Mouse (Mus musculus) hindbrain, embryonic 14.5 days (tissue): ENCODE data around the gene BC049715. TPM values are rescaled to one million over a fixed set of nuclear protein-coding genes. Genes with fewer than 3 reads are reported as not detected.
"Not testable (repeated sequence)": the region's sequence is repeated elsewhere in the genome, so short reads cannot be mapped to it uniquely, and the experiment has no call there.

Source experiments
- ATAC-seq: fragments of 200-750 bp; cut with Nextera tagmentation; 2 replicates; pipeline ENCODE4 v1.8.0; 2017; ENCODE audit warnings: moderate number of reproducible peaks, mild to moderate bottlenecking, moderate TSS enrichment, moderate library complexity; ENCODE audit not compliant: low FRiP score
- DNase-seq: peaks from one replicate; pipeline ENCODE4 v3.0.0-alpha.2; 2015; ENCODE audit warnings: low spot score
- H3K27ac ChIP-seq: fragments of 300-500 bp; sonication (generic); 2 replicates; pipeline ENCODE4 v1.5.1; 2014; ENCODE audit warnings: mild to moderate bottlenecking, moderate library complexity
- H3K27me3 ChIP-seq: fragments of 300-500 bp; sonication (generic); 2 replicates; pipeline ENCODE4 v1.6.1; 2014; ENCODE audit warnings: mild to moderate bottlenecking, low read length, mixed read lengths; ENCODE audit not compliant: control insufficient read depth, insufficient read depth
- H3K36me3 ChIP-seq: fragments of 300-500 bp; sonication (generic); replicated peaks from 2 replicates; pipeline ENCODE4 v1.6.1; 2014; ENCODE audit not compliant: control insufficient read depth, insufficient read depth
- H3K4me1 ChIP-seq: fragments of 300-500 bp; sonication (generic); replicated peaks from 2 replicates; pipeline ENCODE4 v1.6.1; 2014; ENCODE audit warnings: antibody characterized with exemption, low read length, mixed read lengths; ENCODE audit not compliant: control insufficient read depth, insufficient read depth
- H3K4me2 ChIP-seq: fragments of 300-500 bp; sonication (generic); replicated peaks from 2 replicates; pipeline ENCODE4 v1.6.1; 2014; ENCODE audit warnings: mild to moderate bottlenecking, moderate library complexity
- H3K4me3 ChIP-seq: fragments of 300-500 bp; sonication (generic); replicated peaks from 2 replicates; pipeline ENCODE4 v1.5.1; 2014; ENCODE audit warnings: mild to moderate bottlenecking, low read length
- H3K9ac ChIP-seq: fragments of 300-500 bp; sonication (generic); 2 replicates; pipeline ENCODE4 v1.6.1; 2014
- H3K9me3 ChIP-seq: fragments of 300-500 bp; sonication (generic); 2 replicates; pipeline ENCODE4 v1.6.1; 2016; ENCODE audit warnings: low read length; ENCODE audit not compliant: control insufficient read depth
- WGBS: fragments of 180-500 bp; shearing (Covaris S2); extraction: QIAGEN DNeasy Blood & Tissue Kit; methylation state at CpG from one replicate; pipeline ENCODE4 v1.1.7; 2014; 5-methylcytosine and 5-hydroxymethylcytosine counted together
- polyA plus RNA-seq: library from polyadenylated mRNA; unstranded; fragments of >200 nt; fragmentation: Nextera tagmentation; extraction: Ambion mirVana; gene quantifications from 2 replicates; pipeline ENCODE4 v1.2.1, GENCODE M21; 2014

The BC049715 gene
- polyA plus RNA-seq, 1 experiment from 2014 or later = 2.0 TPM

DNA sequence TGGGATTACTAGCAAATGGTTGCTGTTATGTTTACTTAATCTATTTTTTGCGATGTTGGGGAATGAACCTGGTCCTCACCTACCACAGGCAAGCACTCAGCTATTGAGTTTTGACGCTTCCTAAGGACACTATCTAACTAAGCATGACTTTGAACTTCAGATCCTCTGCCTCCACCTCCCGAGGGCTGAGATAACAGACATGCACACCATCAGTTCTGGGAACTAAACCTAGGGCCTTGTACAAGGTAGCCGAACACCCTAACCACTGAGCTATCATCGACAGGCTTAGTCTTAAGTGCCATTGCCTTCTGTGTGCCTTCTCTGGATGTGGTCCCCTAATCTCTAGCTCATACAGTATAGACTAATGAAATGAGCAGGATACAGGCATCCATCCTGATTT, 37.9 kb downstream of the BC049715 start:
- WGBS = 93% methylated on average over 5 of the region's 5 CpGs
- Histone ChIP-seq H3K4me3 (no peak overlapping the region), H3K4me1 (no peaks in the 10 kb centered on the region), H3K27me3 (no peaks in the 10 kb centered on the region), H3K36me3 (no peaks in the 10 kb centered on the region), H3K9me3 (no peaks in the 10 kb centered on the region), H3K27ac (no peak overlapping the region), H3K9ac (no peak overlapping the region), H3K4me2 (no peak overlapping the region)
- DNase-seq = no peak
- ATAC-seq = no peak

DNA sequence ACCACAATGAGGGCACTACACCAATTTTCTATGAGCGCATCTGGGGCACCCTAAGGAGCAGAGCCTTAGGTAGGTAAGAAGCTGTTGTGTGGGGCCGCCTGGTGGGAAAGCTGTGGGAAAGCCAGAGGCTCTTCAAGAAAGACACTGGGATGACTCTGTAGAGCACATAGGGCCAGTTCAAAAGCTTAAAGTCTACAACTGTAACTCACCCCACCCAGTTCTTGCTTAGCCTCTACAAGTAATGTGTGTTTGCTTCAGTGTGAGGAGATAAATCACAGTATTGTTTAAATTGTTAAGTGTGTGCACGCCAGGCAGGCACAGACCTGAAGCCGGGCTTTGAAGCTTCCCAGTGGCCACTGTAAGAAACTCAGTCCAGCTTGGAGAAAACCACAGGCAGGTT, 38.7 kb downstream of the BC049715 start:
- no peak overlapping the region for H3K27ac ChIP-seq
- H3K36me3 ChIP-seq = no peaks in the 10 kb centered on the region
- ATAC-seq (no peak), DNase-seq (no peak)
- H3K4me1 ChIP-seq = no peaks in the 10 kb centered on the region
- 92% methylated on average over 4 of the region's 4 CpGs for WGBS
- H3K9ac ChIP-seq = no peak overlapping the region
- no peaks in the 10 kb centered on the region for H3K9me3 ChIP-seq
- no peaks in the 10 kb centered on the region for H3K27me3 ChIP-seq
- no peak overlapping the region for H3K4me2 ChIP-seq
- H3K4me3 ChIP-seq = no peak overlapping the region

DNA sequence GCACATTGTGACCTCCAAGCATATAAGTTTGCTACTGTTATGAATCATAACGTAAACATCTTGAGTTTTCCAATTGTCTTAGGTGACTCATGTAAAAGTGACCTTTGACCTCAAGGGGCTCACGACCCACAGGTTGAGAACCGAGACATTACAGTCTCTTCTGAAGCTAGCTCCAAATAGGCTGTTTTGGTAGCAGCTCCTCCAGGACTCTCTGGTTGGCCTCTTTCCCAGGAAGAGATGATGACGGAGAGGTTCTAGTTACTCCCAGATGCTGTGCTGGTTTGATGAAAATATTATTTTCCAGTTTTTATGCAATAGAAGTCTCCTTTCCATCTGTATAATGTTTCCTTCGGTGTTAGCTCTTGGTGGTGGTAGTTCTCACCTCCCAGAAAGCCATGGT, 41.5 kb downstream of the BC049715 start:
- no peak overlapping the region for H3K4me3 ChIP-seq
- no peaks in the 10 kb centered on the region for H3K27me3 ChIP-seq
- H3K4me2 ChIP-seq = no peak overlapping the region
- H3K9me3 ChIP-seq = no peaks in the 10 kb centered on the region
- no peak overlapping the region for H3K9ac ChIP-seq
- H3K4me1 ChIP-seq = no peaks in the 10 kb centered on the region
- no peak overlapping the region for H3K27ac ChIP-seq
- H3K36me3 ChIP-seq = no peaks in the 10 kb centered on the region
- 87% methylated on average over 5 of the region's 5 CpGs for WGBS
- DNase-seq (no peak), ATAC-seq (no peak)

DNA sequence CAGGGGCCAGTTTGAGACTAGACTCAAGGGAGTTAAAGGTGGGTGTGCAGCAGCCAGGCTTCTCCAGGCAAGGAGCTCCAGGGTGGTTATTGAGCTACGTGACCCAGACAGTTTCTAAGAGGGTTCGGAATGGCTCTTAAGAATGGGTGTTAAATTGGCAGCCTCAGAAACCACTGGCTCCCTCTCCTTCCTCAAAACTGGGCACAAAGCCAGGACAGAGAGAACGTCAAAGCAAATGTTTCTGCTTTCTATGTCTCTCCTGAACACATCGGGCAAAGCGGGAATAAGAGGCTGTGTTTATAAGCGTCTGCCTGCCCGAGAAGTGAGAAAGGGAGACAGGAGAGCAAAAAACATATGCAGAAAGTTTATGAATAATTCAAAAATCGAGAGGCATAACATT, 47.2 kb downstream of the BC049715 start:
- ATAC-seq (no peak), DNase-seq (no peak)
- WGBS = 43% methylated on average over 8 of the region's 8 CpGs
- Histone ChIP-seq H3K4me3 (no peak overlapping the region), H3K4me1 (peaks cover 4% of the 10 kb centered on the region; the same call in 1 of the 2 replicates), H3K27me3 (no peaks in the 10 kb centered on the region), H3K27ac (no peak overlapping the region), H3K36me3 (no peaks in the 10 kb centered on the region), H3K9ac (no peak overlapping the region), H3K9me3 (no peaks in the 10 kb centered on the region), H3K4me2 (no peak overlapping the region)

DNA sequence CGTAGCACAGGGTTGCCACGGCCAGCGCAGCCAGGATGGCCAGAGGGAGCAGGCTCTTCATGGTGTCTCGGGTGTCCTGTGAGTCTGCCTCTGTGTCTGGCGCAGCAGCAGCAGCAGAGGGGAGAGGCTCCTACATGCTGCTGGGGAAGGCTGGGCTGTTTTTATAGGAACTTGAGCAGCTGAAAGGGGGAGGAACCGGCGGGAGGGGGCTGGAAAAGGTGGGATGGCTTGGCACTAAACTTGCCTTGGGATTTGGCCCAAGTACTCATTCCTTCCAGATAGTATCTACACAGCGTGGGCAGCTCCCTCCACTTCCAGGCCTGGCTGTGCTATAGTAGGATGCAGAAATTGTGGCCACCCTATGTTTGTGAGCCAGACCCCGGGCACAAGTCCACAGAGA, 48.2 kb downstream of the BC049715 start, which contains the start of gene Mgp:
Gene Mgp (minus strand): TSS at position 154 of the 400 bp plus-strand sequence.
- Histone ChIP-seq H3K27ac (no peak within 1 kb of the TSS), H3K36me3 (no peaks in the 10 kb centered on the region), H3K4me1 (peaks cover 4% of the 10 kb centered on the region; the same call in 1 of the 2 replicates), H3K4me2 (no peak within 1 kb of the TSS), H3K4me3 (no peak within 1 kb of the TSS), H3K9ac (no peak within 1 kb of the TSS), H3K27me3 (no peaks in the 10 kb centered on the region), H3K9me3 (no peaks in the 10 kb centered on the region)
- ATAC-seq (no peak), DNase-seq (no peak)
- 58% methylated on average over 9 of the region's 9 CpGs for WGBS

DNA sequence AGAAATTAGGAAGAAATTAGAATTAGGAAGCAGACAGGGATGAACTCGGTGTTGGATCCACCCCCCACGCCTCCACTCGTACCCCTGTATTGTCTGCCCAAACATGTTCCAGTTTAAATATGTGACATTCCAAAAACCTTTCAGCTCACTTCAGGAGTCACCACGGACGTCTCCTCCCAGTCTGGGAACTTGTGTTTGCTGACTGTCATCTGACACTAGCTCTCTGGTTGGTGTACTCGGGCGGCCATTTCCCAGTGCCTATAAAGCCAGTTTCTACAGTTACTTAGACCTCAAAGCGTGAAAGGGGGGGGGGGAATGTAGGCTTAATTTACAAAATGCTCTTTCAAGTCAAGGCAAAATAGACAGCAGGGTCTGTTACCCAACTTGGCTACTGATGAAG, 54.3 kb downstream of the BC049715 start:
- Histone ChIP-seq H3K27ac (no peak overlapping the region), H3K9me3 (no peaks in the 10 kb centered on the region), H3K4me1 (no peaks in the 10 kb centered on the region), H3K4me2 (no peak overlapping the region), H3K9ac (no peak overlapping the region), H3K36me3 (no peaks in the 10 kb centered on the region), H3K27me3 (no peaks in the 10 kb centered on the region), H3K4me3 (no peak overlapping the region)
- DNase-seq (no peak), ATAC-seq (no peak)
- 81% methylated on average over 8 of the region's 8 CpGs for WGBS

DNA sequence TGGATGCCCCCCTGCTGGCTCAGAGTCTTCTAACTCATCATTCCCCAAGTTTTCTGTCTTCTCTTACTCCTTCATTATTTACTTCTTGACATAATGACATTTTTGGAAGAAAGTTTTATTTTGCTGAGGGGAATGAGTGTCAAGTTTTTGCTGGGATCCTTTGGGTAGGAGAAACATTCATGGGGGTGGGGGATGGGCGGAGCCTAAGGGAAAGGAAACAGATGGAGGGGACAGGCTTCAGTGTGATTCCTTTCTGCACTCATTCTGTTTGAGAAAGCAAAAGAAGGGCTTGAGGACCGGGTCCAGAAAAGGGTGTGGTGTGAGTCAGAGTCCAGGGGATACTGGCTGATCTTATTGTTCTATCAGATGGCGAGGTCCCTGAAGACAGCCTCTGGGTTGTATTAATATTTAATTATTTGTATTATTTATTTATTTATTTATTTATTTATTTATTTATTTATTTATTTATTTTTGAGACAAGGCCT, 56.0 kb downstream of the BC049715 start:
- WGBS = 80% methylated on average over 3 of the region's 3 CpGs

DNA sequence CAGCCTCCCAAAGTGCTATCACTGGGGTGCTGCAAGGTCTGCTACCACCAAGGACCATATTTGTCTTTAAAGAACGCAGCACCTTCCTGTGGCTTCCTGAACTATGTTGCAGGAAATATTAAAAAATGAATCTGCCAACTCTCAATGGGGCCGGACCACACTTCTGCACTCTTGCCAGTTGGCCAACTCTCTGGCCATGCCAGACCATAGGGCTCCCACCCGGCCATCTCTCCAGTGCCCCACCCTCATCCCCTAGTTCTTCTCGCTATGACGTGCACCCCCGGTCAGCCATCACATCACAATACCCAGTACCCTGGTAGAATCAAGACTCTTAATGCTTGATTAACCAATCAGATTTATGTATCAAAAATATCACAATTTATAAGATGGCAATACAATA, 56.5 kb downstream of the BC049715 start:
- no peak overlapping the region for H3K9ac ChIP-seq
- H3K36me3 ChIP-seq = no peaks in the 10 kb centered on the region
- no peak for ATAC-seq
- H3K27ac ChIP-seq = no peak overlapping the region
- no peaks in the 10 kb centered on the region for H3K4me1 ChIP-seq
- no peak for DNase-seq
- no peak overlapping the region for H3K4me3 ChIP-seq
- WGBS = 95% methylated on average over 6 of the region's 6 CpGs
- H3K9me3 ChIP-seq = no peaks in the 10 kb centered on the region
- no peaks in the 10 kb centered on the region for H3K27me3 ChIP-seq
- no peak overlapping the region for H3K4me2 ChIP-seq

More for the DNA sequence above, 56.0 kb downstream of the BC049715 start:
- DNase-seq = no peak
- no peaks in the 10 kb centered on the region for H3K4me1 ChIP-seq
- H3K9me3 ChIP-seq = no peaks in the 10 kb centered on the region
- H3K27me3 ChIP-seq = no peaks in the 10 kb centered on the region
- no peak overlapping the region for H3K27ac ChIP-seq
- no peak overlapping the region for H3K4me2 ChIP-seq
- no peak for ATAC-seq
- H3K9ac ChIP-seq = no peak overlapping the region
- no peaks in the 10 kb centered on the region for H3K36me3 ChIP-seq
- no peak overlapping the region for H3K4me3 ChIP-seq

DNA sequence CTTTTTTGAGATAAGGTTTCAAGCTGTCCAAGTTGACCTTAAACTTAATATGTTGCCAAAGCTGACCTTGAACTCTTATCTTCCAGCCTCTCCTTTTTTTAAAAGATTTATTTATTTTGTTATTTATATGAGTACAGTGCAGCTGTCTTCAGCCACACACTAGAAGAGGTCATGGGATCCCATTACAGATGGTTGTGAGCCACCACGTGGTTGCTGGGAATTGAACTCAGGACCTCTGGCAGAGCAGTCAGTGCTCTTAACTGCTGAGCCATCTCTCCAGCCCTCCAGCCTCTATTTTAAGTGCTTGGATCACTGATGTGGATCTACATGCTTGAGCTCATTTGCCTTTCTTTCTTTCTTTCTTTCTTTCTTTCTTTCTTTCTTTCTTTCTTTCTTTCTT, 57.3 kb downstream of the BC049715 start:
- H3K9me3 ChIP-seq, H3K4me3 ChIP-seq, H3K9ac ChIP-seq, H3K4me2 ChIP-seq, H3K4me1 ChIP-seq, DNase-seq, H3K36me3 ChIP-seq, H3K27ac ChIP-seq, ATAC-seq, H3K27me3 ChIP-seq: not testable (repeated sequence)
- WGBS = 54% methylated on average over 1 of the region's 1 CpGs

DNA sequence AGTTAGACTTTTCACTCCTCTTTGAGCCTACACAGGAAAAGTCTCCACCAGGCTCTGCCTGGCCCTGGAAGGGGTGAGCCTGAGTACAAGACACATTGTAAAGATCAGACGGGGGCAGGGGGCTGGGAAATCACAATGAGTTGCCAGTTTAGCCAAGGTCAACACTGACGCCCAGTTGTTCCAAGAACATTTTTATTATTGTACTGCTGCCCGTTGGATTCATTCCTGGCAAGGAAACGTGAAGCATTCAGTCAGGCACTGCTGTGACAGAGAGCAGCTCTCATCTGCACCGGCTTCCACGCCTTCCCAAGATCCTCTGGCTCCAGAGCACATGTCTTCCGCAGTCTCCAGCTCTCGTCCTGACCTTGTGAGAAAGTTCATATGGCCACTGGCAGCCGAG, 60.4 kb downstream of the BC049715 start:
- Histone ChIP-seq H3K27me3 (no peaks in the 10 kb centered on the region), H3K9ac (no peak overlapping the region), H3K36me3 (no peaks in the 10 kb centered on the region), H3K4me2 (no peak overlapping the region), H3K9me3 (no peaks in the 10 kb centered on the region), H3K4me3 (no peak overlapping the region), H3K4me1 (no peaks in the 10 kb centered on the region), H3K27ac (no peak overlapping the region)
- ATAC-seq (no peak), DNase-seq (no peak)
- 74% methylated on average over 9 of the region's 9 CpGs for WGBS
